Mouse (Mus musculus): ENCODE results near the gene Olfr799.

DNA sequence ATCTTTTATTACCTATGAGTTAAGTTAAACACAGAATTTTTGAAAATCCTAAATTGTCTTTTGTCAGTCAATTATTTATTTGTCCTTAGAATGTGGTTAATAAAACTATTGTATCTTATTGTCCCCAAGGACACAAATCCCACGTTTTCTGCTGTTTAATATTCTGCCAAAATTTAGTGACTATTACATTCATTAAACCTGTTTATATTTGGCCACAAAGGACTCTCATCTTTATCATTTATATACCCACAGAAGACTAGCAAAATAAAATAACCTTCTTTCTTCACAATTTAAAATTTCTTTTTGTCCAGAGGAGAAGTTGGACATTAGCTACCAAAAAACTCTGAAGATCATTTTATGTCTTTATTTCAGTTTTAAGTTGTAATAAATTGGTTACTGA is at the start of gene Olfr799:
- no peak for TF ChIP-seq MAX (IDR thresholded peaks at IDR 0.05; ENCODE audit: low read length)
- no peak for TF ChIP-seq KAT2A (conservative IDR thresholded peaks at IDR 0.05; ENCODE audit: low read depth, low read length)

Measured in MEL (cell line).